In genomic region chrX:73655529-73655928, GRCm38 (mm10) we compare ENCODE assay signal across 9 mouse cellular contexts. TPM values are rescaled to one million over a fixed set of nuclear protein-coding genes. Genes with fewer than 3 reads are reported as not detected.
DNase-seq lines count a peak whose midpoint lies in the region; ATAC-seq and TF ChIP-seq lines count a peak whose summit lies in the region.
"Had no signal": no experiment of that assay in that cellular context is flagged by ENCODE, and none has a peak within 500 bp of the region (broad histone marks: within the 10 kb centered on the region; RNA-seq: fewer than 3 reads in every experiment).

No protein-coding gene starts in this region.

- H3K4me2 ChIP-seq in kidney, embryonic 16.5 days (replicated peaks; ENCODE audit: low read depth, low read length) = no peak overlapping the region
- H3K4me2 ChIP-seq: neural tube, embryonic 13.5 days had no signal

- WGBS in kidney, adult 2 months = 53% methylated on average over 3 of the region's 3 CpGs
- 75% methylated on average over 3 of the region's 3 CpGs for WGBS in kidney, embryonic 16.5 days

- H3K27ac ChIP-seq in kidney, adult 2 months (ENCODE audit: insufficient read depth, low read depth, low read length) = no peak overlapping the region
- no peak overlapping the region for H3K27ac ChIP-seq in kidney, embryonic 16.5 days (ENCODE audit: low read length)
- H3K27ac ChIP-seq: neural tube, embryonic 13.5 days had no signal

- peak; percentile 54 for TF ChIP-seq CTCF in kidney, adult 2 months (conservative IDR thresholded peaks at IDR 0.05; ENCODE audit: insufficient read depth, insufficient read length, low read depth, low read length)

- no peaks in the 10 kb centered on the region for H3K36me3 ChIP-seq in kidney, adult 2 months (ENCODE audit: control insufficient read depth, insufficient read depth, low read length)
- H3K36me3 ChIP-seq in kidney, embryonic 16.5 days (ENCODE audit: insufficient read depth, low read length) = no peaks in the 10 kb centered on the region
- H3K36me3 ChIP-seq: neural tube, embryonic 13.5 days had no signal

- intact Hi-C loops in left cerebral cortex, postnatal 25 days (cut with DNase I) = loop anchor here (5.0 kb wide), 2 partner anchors 63 to 603 kb away; no protein-coding TSS in a partner anchor
- intact Hi-C loops in heart, postnatal 25 days (cut with DNase I) = loop anchor here (5.0 to 10.0 kb wide), 3 partner anchors 63 to 603 kb away; partner anchors contain the start of gene Haus7

- no peak for ATAC-seq in kidney, embryonic 16.5 days (ENCODE audit: low FRiP score, low TSS enrichment)
- peak; percentile 35 for ATAC-seq in CD4-positive, CD25-positive, alpha-beta regulatory T cell, adult 4 months
- peak; percentile 25; the same call in 1 of the 2 replicates for ATAC-seq in monocyte, adult 5-6 weeks (replicated peaks; ENCODE audit: insufficient number of reproducible peaks, low FRiP score, low TSS enrichment, poor library complexity, severe bottlenecking)

- TF ChIP-seq POLR2A in kidney, adult 2 months (IDR thresholded peaks at IDR 0.05; ENCODE audit: low read depth, low read length) = no peak

- no peaks in the 10 kb centered on the region for H3K9me3 ChIP-seq in kidney, embryonic 16.5 days (ENCODE audit: low read length)
- H3K9me3 ChIP-seq: neural tube, embryonic 13.5 days had no signal

- no peaks in the 10 kb centered on the region for H3K4me1 ChIP-seq in kidney, adult 2 months (ENCODE audit: control insufficient read depth, insufficient read depth, low read length)
- H3K4me1 ChIP-seq in kidney, embryonic 16.5 days (ENCODE audit: insufficient read depth, low read length) = no peaks in the 10 kb centered on the region

- H3K4me3 ChIP-seq in kidney, adult 2 months (ENCODE audit: insufficient read depth, low read depth, low read length) = no peak overlapping the region
- H3K4me3 ChIP-seq in kidney, embryonic 16.5 days (ENCODE audit: low read length) = no peak overlapping the region
- H3K4me3 ChIP-seq: neural tube, embryonic 13.5 days had no signal

- H3K9ac ChIP-seq in kidney, embryonic 16.5 days (replicated peaks; ENCODE audit: low read length) = no peak overlapping the region
- H3K9ac ChIP-seq: neural tube, embryonic 13.5 days had no signal

- DNase-seq in kidney, adult 2 months = peak; percentile 28
- peak; percentile 48 for DNase-seq in embryo, embryonic 11 days
- DNase-seq in urinary bladder, adult 18-20 months (ENCODE audit: low spot score in 2 of 2) = no peak
- DNase-seq in left cerebral cortex, postnatal 25 days (ENCODE audit: low spot score in 2 of 2) = no peak
- no peak for DNase-seq in heart, postnatal 25 days (ENCODE audit: low spot score)

- H3K27me3 ChIP-seq in kidney, adult 2 months (replicated peaks; ENCODE audit: control insufficient read depth, insufficient read depth, low read length) = no peaks in the 10 kb centered on the region
- H3K27me3 ChIP-seq in kidney, embryonic 16.5 days (ENCODE audit: insufficient read depth, low read length) = peaks cover 9% of the 10 kb centered on the region; the same call in 1 of the 2 replicates
- H3K27me3 ChIP-seq: neural tube, embryonic 13.5 days had no signal

RNA-seq across cellular contexts. Expression of gene Pnck, which starts 4.4 kb away (rescaled TPM):
- polyA plus RNA-seq in kidney, adult 2 months (2012; rRNA removed) = 1.3 and 2.3 TPM in 2 replicates
- polyA plus RNA-seq in kidney, embryonic 16.5 days (2015; fragmentation: Nextera tagmentation; extraction: Ambion mirVana) = 15.8 and 20.6 TPM in 2 replicates
- polyA plus RNA-seq in CD4-positive, CD25-positive, alpha-beta regulatory T cell, adult 4 months (2017; shearing (Covaris generic)) = 1 to 10 TPM; 2.6 to 2.7 TPM
- 0.97 TPM in 1 of 3 replicates, not detected in the others for total RNA-seq in monocyte, adult 5-6 weeks (2017)
- total RNA-seq in left cerebral cortex, postnatal 25 days (2021) = 100 to 1,000 TPM in 1 of 2 experiments, 10 to 100 TPM in 1; 95.7 to 111 TPM
- total RNA-seq in heart, postnatal 25 days (2021) = 1 to 10 TPM; 5.0 to 7.6 TPM

RNA-seq across cellular contexts. Expression of gene Dusp9, which starts 16.3 kb away (rescaled TPM):
- 8.4 and 9.2 TPM in 2 replicates for polyA plus RNA-seq in kidney, adult 2 months (2012; rRNA removed)
- polyA plus RNA-seq in kidney, embryonic 16.5 days (2015; fragmentation: Nextera tagmentation; extraction: Ambion mirVana) = 28.9 and 30.5 TPM in 2 replicates
- under 1 TPM in 1 of 2 experiments, not detected in 1; 0.31 TPM for polyA plus RNA-seq in CD4-positive, CD25-positive, alpha-beta regulatory T cell, adult 4 months (2017; shearing (Covaris generic))
- total RNA-seq in monocyte, adult 5-6 weeks (2017) = not detected in 3 replicates
- total RNA-seq in left cerebral cortex, postnatal 25 days (2021) = 1 to 10 TPM in 1 of 2 experiments, under 1 TPM in 1; 0.76 to 1.2 TPM
- total RNA-seq in heart, postnatal 25 days (2021) = not detected

RNA-seq across cellular contexts. Expression of gene Slc6a8, which starts 17.4 kb away (rescaled TPM):
- polyA plus RNA-seq in kidney, adult 2 months (2012; rRNA removed) = 228 and 237 TPM in 2 replicates
- 7.0 and 8.7 TPM in 2 replicates for polyA plus RNA-seq in kidney, embryonic 16.5 days (2015; fragmentation: Nextera tagmentation; extraction: Ambion mirVana)
- polyA plus RNA-seq in CD4-positive, CD25-positive, alpha-beta regulatory T cell, adult 4 months (2017; shearing (Covaris generic)) = under 1 TPM; 0.63 TPM
- total RNA-seq in monocyte, adult 5-6 weeks (2017) = 0.49 TPM in 1 of 3 replicates, not detected in the others
- 100 to 1,000 TPM in 1 of 2 experiments, 10 to 100 TPM in 1; 91.1 to 101 TPM for total RNA-seq in left cerebral cortex, postnatal 25 days (2021)
- total RNA-seq in heart, postnatal 25 days (2021) = 100 to 1,000 TPM; 123 to 125 TPM

Comparison
In these comparisons a context has a peak if more than half of its experiments do, and no peak if none do; other contexts are left out.
1. DNase-seq: peak in kidney, adult 2 months (single experiment) and embryo, embryonic 11 days (single experiment); none in urinary bladder, adult 18-20 months (0 of 2), left cerebral cortex, postnatal 25 days (0 of 2) and heart, postnatal 25 days (single experiment).
2. RNA of gene Pnck, which starts 4.4 kb away (total RNA-seq): 95.7 to 111 TPM in left cerebral cortex, postnatal 25 days; 5.0 to 7.6 TPM in heart, postnatal 25 days and 0.97 TPM in monocyte, adult 5-6 weeks; every median in the first group is over 10 times any median in the second.
3. RNA of gene Slc6a8, which starts 17.4 kb away (total RNA-seq): 123 to 125 TPM in heart, postnatal 25 days and 91.1 to 101 TPM in left cerebral cortex, postnatal 25 days; 0.49 TPM in monocyte, adult 5-6 weeks; every median in the first group is over 10 times any median in the second.